In the genomic region with DNA sequence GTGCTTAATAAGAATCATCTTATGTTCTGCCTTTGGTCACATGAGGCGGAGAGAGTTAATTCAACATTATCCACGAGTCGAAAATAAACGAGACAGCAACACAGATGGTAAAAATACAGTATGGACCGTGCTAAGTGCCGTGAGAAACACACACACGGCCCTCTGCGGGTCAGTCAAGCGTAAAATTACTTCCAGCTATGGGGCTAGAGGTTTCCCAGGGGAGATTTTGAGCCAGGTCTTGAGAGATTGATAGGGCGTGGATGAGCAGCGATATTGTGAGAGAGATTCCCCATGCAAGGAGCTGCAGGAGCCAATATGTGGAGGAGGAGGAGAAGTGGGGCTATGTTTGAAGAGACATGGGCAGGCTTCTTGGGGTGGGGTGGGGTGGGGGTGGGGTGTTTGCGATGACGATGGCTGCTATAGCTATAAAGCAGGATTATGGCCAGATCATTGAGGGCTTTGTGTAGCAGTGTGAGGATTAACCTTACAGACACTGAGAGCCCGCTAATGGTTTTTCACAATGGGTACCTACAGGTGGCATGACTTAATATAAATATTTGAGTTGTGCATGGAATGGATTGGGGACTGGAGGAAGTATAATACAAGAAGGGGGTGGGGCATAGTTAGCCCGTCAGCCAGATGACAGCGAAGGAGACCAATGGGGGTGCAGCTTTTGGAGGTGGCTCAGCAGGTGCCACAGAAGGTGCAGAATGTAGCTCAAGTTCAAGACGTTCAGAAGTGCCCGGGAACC, we compare ENCODE assay signal across 12 mouse cellular contexts.
A peak's percentile ranks its signal among the peaks of the same experiment; 100 is the strongest.
DNase-seq lines count a peak whose midpoint lies in the region; ATAC-seq lines count a peak whose summit lies in the region.
"Had no signal": no experiment of that assay in that cellular context is flagged by ENCODE, and none has a peak within 500 bp of the region (broad histone marks: within the 10 kb centered on the region; RNA-seq: fewer than 3 reads in every experiment).

No protein-coding gene starts in this region.

- no peak overlapping the region for H3K4me3 ChIP-seq in kidney, embryonic 15.5 days (replicated peaks)
- no peak overlapping the region for H3K4me3 ChIP-seq in hindbrain, embryonic 13.5 days
- no peak overlapping the region for H3K4me3 ChIP-seq in neural tube, embryonic 13.5 days

- peaks cover 59% of the 10 kb centered on the region for H3K36me3 ChIP-seq in kidney, embryonic 15.5 days
- H3K36me3 ChIP-seq in hindbrain, embryonic 13.5 days, result peaks cover 23% of the 10 kb centered on the region
- H3K36me3 ChIP-seq in neural tube, embryonic 13.5 days, result 0 out of 2 replicates have a peak, but pooled peaks cover 23% of the 10 kb centered on the region

- no peak for DNase-seq in kidney, postnatal 25 days
- DNase-seq in MN1 (ENCODE audit: low spot score), result peak; percentile 86
- DNase-seq in left cerebral cortex, postnatal 10 days (ENCODE audit: extremely low spot score in 1 of 2, low spot score in 2 of 2), result no peak
- DNase-seq in ovary, adult 18-20 months (ENCODE audit: low spot score), result no peak
- DNase-seq: cerebellum, adult 9-10 months; right cerebral cortex, postnatal 14 days; thymus, adult 18-20 months had no signal

- peaks cover 23% of the 10 kb centered on the region for H3K4me1 ChIP-seq in kidney, embryonic 15.5 days
- H3K4me1 ChIP-seq in hindbrain, embryonic 13.5 days (replicated peaks), result peaks cover 38% of the 10 kb centered on the region
- peaks cover 51% of the 10 kb centered on the region for H3K4me1 ChIP-seq in neural tube, embryonic 13.5 days (replicated peaks)

- intact Hi-C loops in left cerebral cortex, postnatal 10 days (cut with DNase I), result no loop called here

- no peaks in the 10 kb centered on the region for H3K9me3 ChIP-seq in kidney, embryonic 15.5 days (replicated peaks)
- H3K9me3 ChIP-seq in hindbrain, embryonic 13.5 days, result no peaks in the 10 kb centered on the region
- no peaks in the 10 kb centered on the region for H3K9me3 ChIP-seq in neural tube, embryonic 13.5 days

- H3K9ac ChIP-seq in kidney, embryonic 15.5 days, result no peak overlapping the region
- no peak overlapping the region for H3K9ac ChIP-seq in hindbrain, embryonic 13.5 days
- no peak overlapping the region for H3K9ac ChIP-seq in neural tube, embryonic 13.5 days

- 56% methylated on average over 18 of the region's 18 CpGs for WGBS in kidney, embryonic 15.5 days
- WGBS in hindbrain, embryonic 13.5 days, result 49% methylated on average over 18 of the region's 18 CpGs
- 38% methylated on average over 18 of the region's 18 CpGs for WGBS in neural tube, embryonic 13.5 days

- no peaks in the 10 kb centered on the region for H3K27me3 ChIP-seq in kidney, embryonic 15.5 days
- no peaks in the 10 kb centered on the region for H3K27me3 ChIP-seq in hindbrain, embryonic 13.5 days
- H3K27me3 ChIP-seq in neural tube, embryonic 13.5 days, result no peaks in the 10 kb centered on the region

- H3K4me2 ChIP-seq in kidney, embryonic 15.5 days, result no peak overlapping the region
- no peak overlapping the region for H3K4me2 ChIP-seq in hindbrain, embryonic 13.5 days
- no peak overlapping the region for H3K4me2 ChIP-seq in neural tube, embryonic 13.5 days
- H3K4me2 ChIP-seq: heart, embryonic 11.5 days had no signal

- H3K27ac ChIP-seq in kidney, embryonic 15.5 days, result peak overlapping the region; percentile 38
- peak overlapping the region; percentile 44; the same call in 1 of the 2 replicates for H3K27ac ChIP-seq in hindbrain, embryonic 13.5 days
- H3K27ac ChIP-seq in neural tube, embryonic 13.5 days (replicated peaks), result peak overlapping the region; percentile 28; the same call in 1 of the 2 replicates

- peak; percentile 69 for ATAC-seq in kidney, embryonic 15.5 days (replicated peaks; ENCODE audit: low FRiP score)
- 0 out of 2 replicates have a peak, but pooled peaks have one; percentile 6 for ATAC-seq in hindbrain, embryonic 13.5 days (ENCODE audit: low FRiP score)
- 0 out of 2 replicates have a peak, but pooled peaks have one; percentile 9 for ATAC-seq in neural tube, embryonic 13.5 days (ENCODE audit: low read depth)
- ATAC-seq in erythroid progenitor cell, adult 5-6 weeks (replicated peaks; ENCODE audit: low FRiP score, poor library complexity, severe bottlenecking), result no peak
